Mouse (Mus musculus): Measurements from ENCODE around the gene Rcc2. TPM values are rescaled to one million over a fixed set of nuclear protein-coding genes. Genes with fewer than 3 reads are reported as not detected.
A peak's percentile ranks its signal among the peaks of the same experiment; 100 is the strongest.

Rcc2 gene
- total RNA-seq, 2 experiments from 2014 or later = 98.2 to 106 TPM

- no peak for DNase-seq (ENCODE audit: low spot score in 2 of 2)
Observed at GRCm38 (mm10) chr4:140708297-140708927, 8.1 kb downstream of the Rcc2 start.

DNA sequence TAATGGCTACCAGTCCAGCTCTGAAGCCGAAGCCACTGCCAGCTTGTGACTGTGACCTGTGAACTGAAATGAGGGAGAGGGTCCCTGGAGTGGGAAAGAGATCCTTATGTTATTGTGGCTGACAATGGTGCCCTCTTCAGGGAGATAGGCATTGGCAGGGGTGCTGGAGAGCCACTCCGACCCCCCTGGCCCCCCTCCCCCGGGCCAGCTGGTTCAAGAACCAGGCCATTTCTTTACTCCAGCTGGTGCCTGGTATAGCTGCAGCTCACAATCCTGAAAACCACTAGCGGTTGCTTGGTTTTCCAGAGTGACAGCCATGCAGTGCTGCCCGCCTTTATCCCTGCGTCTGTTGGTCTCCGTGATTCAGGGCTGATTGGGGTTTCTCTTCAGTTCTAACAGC is 8.8 kb downstream of the Rcc2 start:
- DNase-seq (ENCODE audit: low spot score in 2 of 2) = no peak

- DNase-seq (ENCODE audit: low spot score in 2 of 2) = no peak
Observed at GRCm38 (mm10) chr4:140709617-140710016, 9.3 kb downstream of the Rcc2 start.

DNA sequence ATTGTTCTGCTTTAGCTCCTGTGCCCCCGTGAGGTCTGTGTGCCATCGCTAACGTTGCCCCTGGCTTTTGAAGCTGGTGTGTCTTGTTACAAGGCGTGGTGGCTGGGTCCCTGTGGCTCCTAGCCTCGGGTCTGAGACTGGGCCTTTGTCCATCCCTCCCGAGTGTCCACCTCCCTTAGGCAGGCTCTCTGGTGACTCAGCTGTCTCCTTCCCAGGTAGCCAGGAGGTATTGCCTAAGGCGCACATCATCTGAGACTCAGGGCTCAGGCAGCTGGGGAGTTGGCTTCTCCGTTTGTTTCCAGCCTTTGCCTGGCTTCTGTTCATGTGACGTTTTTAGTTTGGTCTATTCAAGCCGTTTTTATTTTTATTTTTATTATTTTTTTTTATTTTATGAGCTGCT is 10.4 kb downstream of the Rcc2 start:
- no peak for DNase-seq (ENCODE audit: low spot score in 2 of 2)

DNA sequence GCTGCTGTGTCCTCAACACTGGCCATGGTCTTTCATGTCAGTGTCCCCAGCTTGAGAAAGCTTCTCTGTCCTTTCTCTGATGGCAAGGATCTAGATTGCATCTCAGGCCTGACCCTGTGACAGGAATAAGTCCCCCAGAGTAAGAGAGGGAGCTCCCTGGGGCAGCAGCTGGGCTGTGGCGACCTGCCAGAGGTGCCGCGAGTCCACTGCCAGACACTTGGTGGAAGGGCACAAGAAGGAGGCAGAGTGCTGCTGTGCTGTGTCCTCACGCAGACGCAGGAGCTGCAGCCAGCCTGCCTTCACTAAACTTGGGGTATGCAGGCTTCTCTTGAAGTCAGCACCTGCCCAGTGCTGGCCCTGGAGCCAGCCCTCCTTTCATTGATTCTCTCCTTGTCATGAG is 11.0 kb downstream of the Rcc2 start:
- DNase-seq (ENCODE audit: low spot score in 2 of 2) = no peak

DNA sequence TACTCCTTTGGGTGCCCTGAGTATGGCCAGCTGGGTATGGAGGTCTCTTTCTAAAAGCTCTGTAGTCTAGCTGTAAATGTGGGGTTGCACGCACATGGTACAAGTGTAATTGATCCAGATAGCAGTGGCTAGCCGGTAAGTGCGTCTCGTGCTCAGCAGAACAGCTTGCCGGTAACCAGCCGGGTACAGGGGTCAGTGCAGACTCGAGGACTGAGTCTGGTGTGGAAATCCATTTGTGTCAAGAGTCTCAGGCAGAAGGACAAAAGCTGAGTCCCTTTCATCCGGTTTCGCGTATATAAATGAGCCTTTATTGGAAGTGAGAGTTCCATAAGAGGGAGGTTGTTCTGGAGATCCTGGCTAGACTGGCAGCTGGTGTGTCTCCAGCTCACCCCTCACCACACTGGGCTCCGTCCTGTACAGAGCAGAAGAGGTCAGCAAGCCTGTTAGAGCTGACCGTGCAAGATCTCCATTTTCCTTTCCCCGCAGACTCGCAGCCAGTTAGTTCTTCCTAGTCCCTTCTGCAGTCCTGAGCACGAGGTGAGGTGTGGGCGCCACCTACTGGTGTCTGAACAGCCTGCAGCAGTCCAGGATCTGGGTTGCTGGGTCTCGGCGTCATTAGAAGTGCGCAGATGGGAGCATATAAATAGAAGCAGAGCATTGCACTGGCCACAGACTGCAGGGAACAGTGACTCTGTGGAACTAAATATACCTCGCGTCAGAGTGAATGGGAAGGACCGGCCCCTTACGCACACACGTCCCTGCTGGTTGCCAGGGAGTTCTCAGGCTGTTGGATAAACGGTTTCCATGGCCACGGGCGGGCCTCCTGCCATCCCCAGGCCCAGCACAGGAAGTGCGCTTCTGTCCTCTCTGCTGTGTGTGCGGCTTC is 13.4 kb downstream of the Rcc2 start:
- peak; percentile 72 to 82 for DNase-seq (ENCODE audit: low spot score in 2 of 2)

- no peak for DNase-seq (ENCODE audit: low spot score in 2 of 2)
Observed at GRCm38 (mm10) chr4:140714586-140714985, 14.2 kb downstream of the Rcc2 start.

- no peak for DNase-seq (ENCODE audit: low spot score in 2 of 2)
Observed at GRCm38 (mm10) chr4:140716994-140717393, 16.7 kb downstream of the Rcc2 start.

- no peak for DNase-seq (ENCODE audit: low spot score in 2 of 2)
Observed at GRCm38 (mm10) chr4:140718436-140718835, 18.1 kb downstream of the Rcc2 start.

DNA sequence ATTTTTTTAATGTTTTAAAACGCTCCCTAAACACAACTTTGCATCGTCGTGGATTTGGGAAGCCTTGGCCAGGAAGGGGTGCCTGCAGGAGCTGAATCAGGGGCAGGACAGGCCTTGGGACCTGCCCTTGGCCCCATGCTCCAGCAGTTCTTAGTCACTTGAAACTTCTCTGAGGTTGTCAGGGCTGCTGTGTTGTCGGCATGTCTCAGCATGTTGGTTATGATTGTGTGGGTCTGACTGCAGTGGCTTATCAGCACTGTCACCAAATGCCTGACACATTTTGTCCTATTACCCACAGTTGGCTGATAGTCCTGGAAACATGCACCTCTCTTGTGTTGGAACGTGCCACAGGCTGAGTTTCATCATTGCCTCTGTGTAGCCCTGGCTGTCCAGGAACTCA is 19.8 kb downstream of the Rcc2 start:
- DNase-seq (ENCODE audit: low spot score in 2 of 2) = no peak

GRCm38 (mm10) chr4:140721968-140722490 is 21.7 kb downstream of the Rcc2 start:
- DNase-seq (ENCODE audit: low spot score in 2 of 2) = no peak

- no peak for DNase-seq (ENCODE audit: low spot score in 2 of 2)
Observed at GRCm38 (mm10) chr4:140722710-140723109, 22.4 kb downstream of the Rcc2 start.

DNA sequence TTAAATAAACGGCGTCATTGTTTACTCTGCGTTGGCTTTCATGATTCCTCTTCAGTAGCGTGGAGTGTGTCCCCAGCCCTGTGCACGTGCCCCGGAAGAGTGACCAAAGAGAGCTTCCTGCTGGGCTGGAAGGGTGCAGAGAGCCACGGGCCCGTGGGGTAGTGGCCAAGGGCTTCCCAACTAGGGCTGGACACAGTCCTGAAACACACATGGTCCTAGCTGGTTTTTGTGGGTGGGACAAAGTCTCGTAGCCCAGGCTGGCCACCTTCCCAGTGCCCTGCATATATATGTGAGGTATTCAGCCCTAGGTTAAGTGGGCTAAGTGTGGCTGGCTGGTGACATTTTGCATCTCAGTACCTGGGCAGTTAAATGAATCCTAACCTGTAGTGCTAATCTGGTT is 22.9 kb downstream of the Rcc2 start:
- DNase-seq (ENCODE audit: low spot score in 2 of 2) = no peak

DNA sequence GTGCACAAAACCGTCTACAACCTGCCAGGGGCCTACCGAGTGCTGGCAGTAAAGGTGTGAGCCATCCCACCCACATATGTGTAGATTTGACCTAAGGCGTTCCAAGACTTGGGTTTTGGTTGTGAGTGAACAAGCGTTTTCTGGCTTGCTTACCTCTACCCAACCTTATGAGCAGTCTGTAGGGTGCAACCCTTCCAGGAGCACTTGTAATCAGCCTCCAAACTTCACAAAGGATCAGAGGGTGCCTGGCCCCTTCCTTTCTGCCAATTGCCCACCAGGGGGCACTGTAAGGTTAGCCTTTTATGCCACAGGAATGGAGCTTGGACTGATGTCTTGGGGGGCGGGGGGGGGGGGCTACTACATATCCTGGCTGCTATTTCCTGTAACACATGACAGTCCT is 23.5 kb downstream of the Rcc2 start:
- no peak for DNase-seq (ENCODE audit: low spot score in 2 of 2)

GRCm38 (mm10) chr4:140724739-140725138 is 24.4 kb downstream of the Rcc2 start:
- DNase-seq (ENCODE audit: low spot score in 2 of 2) = no peak

DNA sequence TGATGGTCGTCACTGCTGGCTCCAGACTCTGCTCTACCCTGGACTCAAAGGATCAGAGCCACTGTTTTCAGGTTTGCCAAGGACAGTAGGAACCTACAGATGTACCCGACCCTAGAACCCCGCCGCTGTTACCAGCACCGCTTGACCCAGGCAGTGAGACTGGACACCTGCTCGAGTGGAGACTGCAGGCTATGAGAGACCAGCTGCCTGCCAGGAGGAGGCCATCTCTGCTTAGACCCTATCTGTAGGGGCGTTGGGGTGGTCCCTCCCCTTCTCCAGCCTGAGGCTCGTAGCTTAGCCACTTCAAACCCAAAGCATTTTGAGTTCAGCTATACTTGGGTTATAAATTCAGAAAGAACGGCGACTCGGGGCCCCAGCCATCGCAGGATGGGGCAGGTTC is 26.6 kb downstream of the Rcc2 start:
- no peak for DNase-seq (ENCODE audit: low spot score in 2 of 2)

GRCm38 (mm10) chr4:140731654-140732053 is 31.3 kb downstream of the Rcc2 start:
- DNase-seq (ENCODE audit: low spot score in 2 of 2) = no peak

DNA sequence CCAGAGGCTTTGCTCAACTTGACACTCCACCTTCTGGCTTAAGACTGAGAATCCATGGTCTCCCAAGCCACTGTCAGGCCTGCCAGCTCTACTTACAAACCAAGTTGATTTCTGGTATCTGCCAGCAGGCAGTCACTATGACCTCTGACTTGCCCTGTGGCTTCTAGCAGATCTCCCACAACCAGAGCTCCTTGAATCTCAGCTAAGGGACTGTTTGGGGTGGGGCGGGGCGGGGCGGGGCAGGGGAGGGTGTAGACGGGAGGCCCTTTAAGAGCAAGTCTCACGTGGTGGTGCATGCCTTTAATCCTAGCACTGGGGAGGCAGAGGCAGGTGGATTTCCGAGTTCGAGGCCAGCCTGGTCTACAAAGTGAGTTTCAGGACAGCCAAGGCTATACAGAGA is 32.5 kb downstream of the Rcc2 start:
- no peak for DNase-seq (ENCODE audit: low spot score in 2 of 2)

DNA sequence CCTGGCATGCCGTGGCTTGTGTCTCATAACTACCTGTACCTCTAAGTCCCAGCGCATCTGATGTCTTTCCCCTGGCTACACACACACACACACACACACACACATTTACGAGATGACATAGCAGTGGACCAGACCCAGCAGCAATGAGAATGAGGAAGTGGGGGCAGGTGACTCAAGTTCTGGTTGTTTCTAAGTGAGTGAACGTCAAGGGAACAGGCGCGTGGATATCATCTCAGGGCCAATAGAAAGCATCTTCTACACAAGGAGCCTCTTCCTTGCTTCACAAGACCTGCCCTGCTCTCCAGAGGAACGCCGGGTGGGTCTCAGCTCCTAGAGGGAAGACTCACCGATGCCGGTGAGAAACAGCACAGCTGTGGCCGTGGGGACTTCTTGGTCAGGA is 40.3 kb downstream of the Rcc2 start:
- DNase-seq (ENCODE audit: low spot score in 2 of 2) = no peak

DNA sequence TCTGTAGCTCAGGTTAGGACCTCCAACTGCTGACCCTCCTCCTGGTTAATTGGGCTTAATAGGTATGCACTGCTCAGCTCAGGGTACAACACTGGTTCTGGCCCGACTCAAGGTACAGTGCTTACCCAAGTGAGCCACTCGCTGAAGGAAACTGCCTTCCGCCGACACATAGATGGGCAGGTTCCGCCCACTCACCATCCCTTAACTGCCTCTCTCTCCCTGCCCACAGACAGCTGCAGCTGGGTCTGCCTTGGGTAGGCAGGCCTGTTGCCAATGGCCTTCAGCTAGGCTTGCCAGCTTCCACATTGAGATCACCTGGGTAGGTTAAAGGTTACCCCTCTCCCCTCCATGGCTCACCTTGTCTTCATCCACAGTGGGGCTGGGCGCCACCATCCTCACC is 41.1 kb downstream of the Rcc2 start:
- no peak for DNase-seq (ENCODE audit: low spot score in 2 of 2)

DNA sequence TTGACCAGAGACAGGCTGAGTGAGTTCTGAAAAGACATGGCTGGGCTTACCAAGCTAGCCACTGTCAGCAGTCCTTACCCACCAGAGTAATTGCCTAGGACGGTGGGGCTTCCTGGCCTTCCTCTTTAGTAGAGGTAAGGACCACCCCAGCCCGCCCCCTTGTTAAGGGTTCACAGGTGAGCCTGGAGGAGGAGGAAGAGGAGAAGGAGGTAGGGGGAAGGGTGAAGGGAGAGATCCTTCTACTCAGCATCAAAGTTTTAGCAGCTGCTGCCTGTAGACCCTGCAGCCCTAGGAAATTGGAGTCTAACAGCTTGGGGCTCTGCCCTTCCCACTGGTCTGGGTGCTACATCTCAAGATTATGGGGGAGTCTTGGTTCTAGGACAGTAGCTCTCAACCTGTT is 42.2 kb downstream of the Rcc2 start, which contains the start of gene Padi6:
Padi6 (minus strand) TSS at position 101 of the 400 bp plus-strand sequence.
- no peak for DNase-seq (ENCODE audit: low spot score in 2 of 2)

DNA sequence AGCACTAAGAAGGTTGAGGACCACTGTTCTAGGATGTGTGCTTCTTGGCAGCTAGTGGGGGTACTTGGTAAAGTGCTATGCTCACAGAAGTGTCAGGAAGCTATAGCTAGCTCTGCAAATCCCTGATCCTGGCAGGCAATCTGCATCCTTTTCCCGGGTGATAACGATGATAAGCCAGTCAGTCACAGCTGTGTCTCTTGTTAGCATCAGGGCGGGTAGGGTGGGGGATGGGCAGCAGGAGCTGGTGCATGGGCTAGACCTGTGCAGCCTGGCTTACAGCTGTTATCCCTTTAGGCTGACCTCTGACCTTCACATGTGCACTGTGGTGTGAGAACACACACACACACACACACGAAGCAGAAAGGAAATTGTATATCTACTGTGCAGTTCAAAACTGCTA is 42.7 kb downstream of the Rcc2 start:
- DNase-seq (ENCODE audit: low spot score in 2 of 2) = no peak

Data from adrenal gland, postnatal 4 days (tissue).